2 mouse cellular contexts compared by ENCODE assay signal in the genomic region with DNA sequence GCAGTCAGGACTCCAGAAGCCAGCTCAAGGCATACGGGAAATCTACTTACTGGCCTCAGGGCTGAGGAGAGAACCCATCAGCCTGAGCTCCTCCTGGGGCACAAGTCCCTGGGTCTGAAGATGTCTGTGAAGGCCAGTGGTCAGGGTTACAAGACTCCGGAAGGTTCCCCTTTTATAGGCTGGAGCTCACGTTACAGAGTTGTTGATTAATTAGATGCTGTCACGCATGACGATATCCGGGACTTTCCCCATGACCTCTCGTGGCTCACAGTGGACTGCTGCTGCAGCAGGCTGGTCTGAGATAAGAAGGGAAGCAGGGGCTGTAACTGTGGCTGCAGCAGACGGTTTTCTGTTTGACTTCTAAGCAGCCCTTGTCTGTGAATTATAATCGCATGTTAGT.
A peak's percentile ranks its signal among the peaks of the same experiment; 100 is the strongest.
TF ChIP-seq lines count a peak whose summit lies in the region.

No protein-coding gene starts in this region.

TF ChIP-seq in CH12.LX, 34 proteins besides CTCF, POLR2A, EP300 and RAD21:
- peak; percentile 89 for TF ChIP-seq BHLHE40 (IDR thresholded peaks at IDR 0.05; ENCODE audit: low read depth, low read length)
- 0 out of 2 replicates have a peak, but pooled peaks have one; percentile 24 for TF ChIP-seq TCF12 (IDR thresholded peaks at IDR 0.05; ENCODE audit: low read depth, low read length)
- no peak for TF ChIP-seq ZMIZ1 (IDR thresholded peaks at IDR 0.05; ENCODE audit: low read depth, low read length)

TF ChIP-seq in myocyte, 11 proteins besides CTCF, POLR2A, EP300 and RAD21:
- TF ChIP-seq REST (IDR thresholded peaks at IDR 0.05; ENCODE audit: insufficient read depth, insufficient read length) (no peak), MYOG (IDR thresholded peaks at IDR 0.05; ENCODE audit: control insufficient read depth in 1 of 3, insufficient read depth in 1 of 3, insufficient read length in 2 of 3, low read depth in 2 of 3) (no peak), TCF12 (IDR thresholded peaks at IDR 0.05; ENCODE audit: insufficient read depth, poor library complexity, severe bottlenecking) (no peak), MYOD1 (IDR thresholded peaks at IDR 0.05; ENCODE audit: control insufficient read depth in 1 of 3, insufficient read length in 2 of 3, low read depth in 2 of 3) (no peak)
